ENCODE assay signal across 28 mouse cellular contexts in the genomic region with DNA sequence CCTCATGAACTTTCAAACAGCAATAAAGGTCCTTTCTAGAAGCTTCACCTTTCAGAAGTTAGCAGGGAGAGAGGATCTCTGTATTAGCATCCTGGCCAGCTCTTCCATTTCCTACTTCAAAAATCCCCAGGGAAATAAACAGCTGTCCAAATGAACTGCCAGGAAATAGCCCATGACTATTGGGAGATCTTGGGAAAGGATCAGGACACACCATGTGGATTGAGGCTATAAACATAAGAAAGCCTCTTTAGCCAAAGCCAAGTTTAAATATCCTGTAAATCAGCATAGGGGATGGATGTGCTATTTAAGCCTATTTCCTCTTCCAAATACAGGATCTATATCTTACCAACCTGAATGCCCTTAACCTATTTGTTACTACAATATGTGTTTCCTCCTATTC.
DNase-seq lines count a peak whose midpoint lies in the region; ATAC-seq and TF ChIP-seq lines count a peak whose summit lies in the region.
"Had no signal": no experiment of that assay in that cellular context is flagged by ENCODE, and none has a peak within 500 bp of the region (broad histone marks: within the 10 kb centered on the region; RNA-seq: fewer than 3 reads in every experiment).

No protein-coding gene starts in this region.

- H3K27ac ChIP-seq in intestine, embryonic 15.5 days = no peak overlapping the region
- no peak overlapping the region for H3K27ac ChIP-seq in intestine, postnatal 0 days (ENCODE audit: low read depth, low read length)
- no peak overlapping the region for H3K27ac ChIP-seq in lung, postnatal 0 days (ENCODE audit: low read length)
- H3K27ac ChIP-seq: embryonic facial prominence, embryonic 13.5 days; gastrocnemius, adult 2 months; heart, embryonic 13.5 days; hindbrain, embryonic 13.5 days; kidney, embryonic 15.5 days; liver, embryonic 15.5 days; midbrain, embryonic 10.5 days; midbrain, embryonic 15.5 days had no signal

- no peaks in the 10 kb centered on the region for H3K4me1 ChIP-seq in intestine, embryonic 15.5 days (replicated peaks)
- H3K4me1 ChIP-seq in intestine, postnatal 0 days (replicated peaks; ENCODE audit: control insufficient read depth, insufficient read depth, low read length) = no peaks in the 10 kb centered on the region
- no peaks in the 10 kb centered on the region for H3K4me1 ChIP-seq in lung, postnatal 0 days (ENCODE audit: insufficient read depth, low read depth, low read length)
- no peaks in the 10 kb centered on the region; the same call in 1 of the 2 replicates for H3K4me1 ChIP-seq in lung, adult 2 months (ENCODE audit: control insufficient read depth, insufficient read depth, low read length)
- H3K4me1 ChIP-seq: embryonic facial prominence, embryonic 13.5 days; heart, embryonic 13.5 days; hindbrain, embryonic 13.5 days; kidney, embryonic 15.5 days; liver, embryonic 15.5 days had no signal

- no peaks in the 10 kb centered on the region for H3K9me3 ChIP-seq in intestine, embryonic 15.5 days
- H3K9me3 ChIP-seq in intestine, postnatal 0 days (ENCODE audit: control insufficient read depth) = no peaks in the 10 kb centered on the region
- H3K9me3 ChIP-seq in lung, postnatal 0 days (ENCODE audit: low read length) = no peaks in the 10 kb centered on the region
- H3K9me3 ChIP-seq: embryonic facial prominence, embryonic 13.5 days; heart, embryonic 13.5 days; hindbrain, embryonic 13.5 days; kidney, embryonic 15.5 days; liver, embryonic 15.5 days; midbrain, embryonic 10.5 days; midbrain, embryonic 15.5 days had no signal

- no peaks in the 10 kb centered on the region for H3K36me3 ChIP-seq in intestine, embryonic 15.5 days
- no peaks in the 10 kb centered on the region for H3K36me3 ChIP-seq in intestine, postnatal 0 days (ENCODE audit: control insufficient read depth, insufficient read depth)
- no peaks in the 10 kb centered on the region for H3K36me3 ChIP-seq in lung, postnatal 0 days (ENCODE audit: insufficient read depth, low read length)
- H3K36me3 ChIP-seq: embryonic facial prominence, embryonic 13.5 days; heart, embryonic 13.5 days; hindbrain, embryonic 13.5 days; kidney, embryonic 15.5 days; liver, embryonic 15.5 days; midbrain, embryonic 10.5 days; midbrain, embryonic 15.5 days had no signal

- H3K27me3 ChIP-seq in intestine, embryonic 15.5 days (replicated peaks) = no peaks in the 10 kb centered on the region
- H3K27me3 ChIP-seq in intestine, postnatal 0 days (replicated peaks; ENCODE audit: control insufficient read depth, insufficient read depth, low read length) = no peaks in the 10 kb centered on the region
- H3K27me3 ChIP-seq in lung, postnatal 0 days (replicated peaks; ENCODE audit: insufficient read depth, low read length) = no peaks in the 10 kb centered on the region
- H3K27me3 ChIP-seq: CH12.LX; embryonic facial prominence, embryonic 13.5 days; heart, embryonic 13.5 days; hindbrain, embryonic 13.5 days; kidney, embryonic 15.5 days; liver, embryonic 15.5 days; midbrain, embryonic 15.5 days had no signal

- TF ChIP-seq POLR2A in lung, adult 2 months (IDR thresholded peaks at IDR 0.05; ENCODE audit: borderline replicate concordance, extremely low read depth, low read depth, low read length) = no peak

- no peak for TF ChIP-seq EP300 in lung, postnatal 0 days (IDR thresholded peaks at IDR 0.05)

- H3K4me2 ChIP-seq in intestine, embryonic 15.5 days (replicated peaks) = no peak overlapping the region
- H3K4me2 ChIP-seq in intestine, postnatal 0 days (replicated peaks; ENCODE audit: low read depth) = no peak overlapping the region
- no peak overlapping the region for H3K4me2 ChIP-seq in lung, postnatal 0 days (replicated peaks; ENCODE audit: low read depth, low read length)
- H3K4me2 ChIP-seq: embryonic facial prominence, embryonic 13.5 days; heart, embryonic 13.5 days; hindbrain, embryonic 13.5 days; kidney, embryonic 15.5 days; liver, embryonic 15.5 days; midbrain, embryonic 15.5 days had no signal

- peak; percentile 36; the same call in 1 of the 2 replicates for ATAC-seq in intestine, embryonic 15.5 days
- no peak for ATAC-seq in intestine, postnatal 0 days
- peak; percentile 28; the same call in 1 of the 2 replicates for ATAC-seq in lung, postnatal 0 days
- ATAC-seq in megakaryocyte, adult 5-6 weeks (ENCODE audit: poor library complexity, severe bottlenecking) = no peak
- ATAC-seq: forebrain, embryonic 16.5 days; midbrain, embryonic 15.5 days had no signal

- peak; percentile 3 for DNase-seq in embryo, embryonic 10.5 days (ENCODE audit: low spot score)
- DNase-seq in embryo, embryonic 9.5 days (ENCODE audit: extremely low spot score) = no peak
- DNase-seq in lung, postnatal 0 days (ENCODE audit: low spot score) = peak; percentile 6
- DNase-seq in lung, adult 2 months = no peak
- DNase-seq in skeletal muscle tissue, adult 2 months (ENCODE audit: low read depth, low spot score) = peak; percentile 11
- DNase-seq: adrenal gland, adult 8-10 months; cerebellum, adult 2 months; cerebellum, postnatal 25 days; gastrocnemius, adult 2 months; gastrocnemius, postnatal 36 days; heart, adult 18-20 months; heart, postnatal 4 days; kidney, adult 18-20 months; kidney, postnatal 36 days; left cerebral cortex, postnatal 4 days had no signal

- H3K4me3 ChIP-seq in intestine, embryonic 15.5 days (replicated peaks) = no peak overlapping the region
- no peak overlapping the region for H3K4me3 ChIP-seq in intestine, postnatal 0 days (ENCODE audit: low read depth, low read length)
- no peak overlapping the region for H3K4me3 ChIP-seq in lung, postnatal 0 days (ENCODE audit: low read depth, low read length)
- H3K4me3 ChIP-seq in lung, adult 2 months (replicated peaks; ENCODE audit: extremely low read depth, low read depth, low read length) = no peak overlapping the region
- H3K4me3 ChIP-seq: embryonic facial prominence, embryonic 13.5 days; erythroblast, embryonic 14.5 days; gastrocnemius, adult 2 months; heart, embryonic 13.5 days; hindbrain, embryonic 13.5 days; kidney, embryonic 15.5 days; liver, embryonic 15.5 days; midbrain, embryonic 10.5 days; midbrain, embryonic 15.5 days had no signal

- H3K9ac ChIP-seq in intestine, embryonic 15.5 days = no peak overlapping the region
- H3K9ac ChIP-seq in intestine, postnatal 0 days (ENCODE audit: low read depth, low read length) = no peak overlapping the region
- H3K9ac ChIP-seq in lung, postnatal 0 days (replicated peaks; ENCODE audit: low read depth) = no peak overlapping the region
- H3K9ac ChIP-seq: embryonic facial prominence, embryonic 13.5 days; heart, embryonic 13.5 days; hindbrain, embryonic 13.5 days; kidney, embryonic 15.5 days; liver, embryonic 15.5 days; midbrain, embryonic 15.5 days had no signal

- TF ChIP-seq CTCF in intestine, postnatal 0 days (IDR thresholded peaks at IDR 0.05; ENCODE audit: low read depth) = no peak
- TF ChIP-seq CTCF in lung, postnatal 0 days (IDR thresholded peaks at IDR 0.05) = no peak
- no peak for TF ChIP-seq CTCF in lung, adult 2 months (IDR thresholded peaks at IDR 0.05; ENCODE audit: insufficient read depth, low read length)

Comparison
In these comparisons a context has a peak if more than half of its experiments do, and no peak if none do; other contexts are left out.
1. DNase-seq: peak in embryo, embryonic 10.5 days (single experiment), lung, postnatal 0 days (single experiment) and skeletal muscle tissue, adult 2 months (single experiment); none in embryo, embryonic 9.5 days (single experiment) and lung, adult 2 months (single experiment).
2. ATAC-seq: peak in intestine, embryonic 15.5 days (single experiment) and lung, postnatal 0 days (single experiment); none in intestine, postnatal 0 days (single experiment) and megakaryocyte, adult 5-6 weeks (single experiment).